Mouse (Mus musculus) limb, embryonic 12.5 days (tissue): Measurements from ENCODE around the gene Lrpprc. TPM values are rescaled to one million over a fixed set of nuclear protein-coding genes. Genes with fewer than 3 reads are reported as not detected.
A peak's percentile ranks its signal among the peaks of the same experiment; 100 is the strongest.

Experiments
- ATAC-seq: fragments of 200-750 bp; cut with Nextera tagmentation; 2 replicates; pipeline ENCODE4 v1.8.0; 2017; ENCODE audit warnings: low read depth, moderate TSS enrichment; ENCODE audit not compliant: insufficient number of reproducible peaks, insufficient read depth, low FRiP score, low TSS enrichment
- H3K27ac ChIP-seq: fragments of 300-500 bp; sonication (generic); 2 replicates; pipeline ENCODE4 v1.5.1; 2016; ENCODE audit warnings: mild to moderate bottlenecking, moderate library complexity
- H3K27me3 ChIP-seq: fragments of 300-500 bp; sonication (generic); 2 replicates; pipeline ENCODE4 v1.6.1; 2016; ENCODE audit warnings: mild to moderate bottlenecking, moderate library complexity
- H3K36me3 ChIP-seq: fragments of 300-500 bp; sonication (generic); 2 replicates; pipeline ENCODE4 v1.6.1; 2016; ENCODE audit warnings: mild to moderate bottlenecking, moderate library complexity
- H3K4me1 ChIP-seq: fragments of 300-500 bp; sonication (generic); replicated peaks from 2 replicates; pipeline ENCODE4 v1.6.1; 2016
- H3K4me2 ChIP-seq: fragments of 300-500 bp; sonication (generic); 2 replicates; pipeline ENCODE4 v1.6.1; 2016; ENCODE audit warnings: mild to moderate bottlenecking, moderate library complexity
- H3K4me3 ChIP-seq: fragments of 300-500 bp; sonication (generic); replicated peaks from 2 replicates; pipeline ENCODE4 v1.5.1; 2016; ENCODE audit warnings: mild to moderate bottlenecking
- H3K9ac ChIP-seq: fragments of 300-500 bp; sonication (generic); replicated peaks from 2 replicates; pipeline ENCODE4 v1.6.1; 2016; ENCODE audit warnings: mild to moderate bottlenecking, moderate library complexity
- H3K9me3 ChIP-seq: fragments of 300-500 bp; sonication (generic); 2 replicates; pipeline ENCODE4 v1.6.1; 2016; ENCODE audit warnings: mild to moderate bottlenecking, moderate library complexity
- WGBS: fragments of 180-500 bp; shearing (Covaris S2); methylation state at CpG from one replicate; pipeline ENCODE4 v1.1.7; 2016; 5-methylcytosine and 5-hydroxymethylcytosine counted together
- polyA plus RNA-seq: library from polyadenylated mRNA; unstranded; fragments of >200 nt; fragmentation: Nextera tagmentation; extraction: Ambion mirVana; gene quantifications from 2 replicates; pipeline ENCODE4 v1.2.1, GENCODE M21; 2016

Lrpprc gene
- polyA plus RNA-seq, 1 experiment from 2014 or later = 59.1 TPM

GRCm38 (mm10) chr17:84790043-84790442, 546 bp downstream of the Lrpprc start:
- peak; percentile 18 for ATAC-seq
- peaks cover 23% of the 10 kb centered on the region for H3K4me1 ChIP-seq
- no peaks in the 10 kb centered on the region for H3K27me3 ChIP-seq
- no peak overlapping the region for H3K27ac ChIP-seq
- H3K9me3 ChIP-seq = no peaks in the 10 kb centered on the region
- H3K36me3 ChIP-seq = 0 out of 2 replicates have a peak, but pooled peaks cover 13% of the 10 kb centered on the region
- peak overlapping the region; percentile 100 for H3K4me3 ChIP-seq
- H3K9ac ChIP-seq = peak overlapping the region; percentile 93
- under 1% methylated on average over 21 of the region's 22 CpGs for WGBS
- H3K4me2 ChIP-seq = peak overlapping the region; percentile 95

GRCm38 (mm10) chr17:84788376-84789125, 2.0 kb downstream of the Lrpprc start:
- Histone ChIP-seq H3K4me3 (no peak overlapping the region; the same call in 1 of the 2 replicates), H3K9ac (no peak overlapping the region), H3K4me2 (peak overlapping the region; percentile 95), H3K9me3 (no peaks in the 10 kb centered on the region), H3K27me3 (no peaks in the 10 kb centered on the region), H3K4me1 (peaks cover 23% of the 10 kb centered on the region), H3K36me3 (0 out of 2 replicates have a peak, but pooled peaks cover 13% of the 10 kb centered on the region), H3K27ac (no peak overlapping the region)
- no peak for ATAC-seq
- 92% methylated on average over 20 of the region's 20 CpGs for WGBS

- Histone ChIP-seq H3K36me3 (0 out of 2 replicates have a peak, but pooled peaks cover 20% of the 10 kb centered on the region), H3K4me1 (peaks cover 23% of the 10 kb centered on the region), H3K9ac (no peak overlapping the region), H3K4me2 (no peak overlapping the region), H3K9me3 (no peaks in the 10 kb centered on the region), H3K4me3 (no peak overlapping the region), H3K27me3 (no peaks in the 10 kb centered on the region), H3K27ac (no peak overlapping the region)
- 86% methylated on average over 11 of the region's 11 CpGs for WGBS
- no peak for ATAC-seq
Measured at GRCm38 (mm10) chr17:84787477-84787876, 3.1 kb downstream of the Lrpprc start.

GRCm38 (mm10) chr17:84786911-84787310, 3.7 kb downstream of the Lrpprc start:
- peaks cover 21% of the 10 kb centered on the region; the same call in 1 of the 2 replicates for H3K36me3 ChIP-seq
- no peak overlapping the region for H3K27ac ChIP-seq
- no peak overlapping the region for H3K9ac ChIP-seq
- no peak overlapping the region for H3K4me3 ChIP-seq
- ATAC-seq = no peak
- H3K4me1 ChIP-seq = peaks cover 22% of the 10 kb centered on the region
- H3K4me2 ChIP-seq = no peak overlapping the region
- H3K27me3 ChIP-seq = no peaks in the 10 kb centered on the region
- no peaks in the 10 kb centered on the region for H3K9me3 ChIP-seq
- WGBS = 90% methylated on average over 8 of the region's 8 CpGs

GRCm38 (mm10) chr17:84785176-84785575, 5.4 kb downstream of the Lrpprc start:
- 81% methylated on average over 5 of the region's 5 CpGs for WGBS
- Histone ChIP-seq H3K36me3 (peaks cover 24% of the 10 kb centered on the region; the same call in 1 of the 2 replicates), H3K27me3 (no peaks in the 10 kb centered on the region), H3K4me1 (peaks cover 14% of the 10 kb centered on the region), H3K4me2 (no peak overlapping the region), H3K4me3 (no peak overlapping the region), H3K9ac (no peak overlapping the region), H3K27ac (no peak overlapping the region), H3K9me3 (no peaks in the 10 kb centered on the region)
- no peak for ATAC-seq

- no peak overlapping the region for H3K4me3 ChIP-seq
- no peaks in the 10 kb centered on the region for H3K4me1 ChIP-seq
- H3K9ac ChIP-seq = no peak overlapping the region
- no peaks in the 10 kb centered on the region for H3K27me3 ChIP-seq
- peaks cover 24% of the 10 kb centered on the region; the same call in 1 of the 2 replicates for H3K36me3 ChIP-seq
- H3K4me2 ChIP-seq = no peak overlapping the region
- no peaks in the 10 kb centered on the region for H3K9me3 ChIP-seq
- WGBS = 94% methylated on average over 5 of the region's 5 CpGs
- ATAC-seq = no peak
- H3K27ac ChIP-seq = no peak overlapping the region
Measured at GRCm38 (mm10) chr17:84783491-84783890, 7.1 kb downstream of the Lrpprc start.

- no peak for ATAC-seq
- Histone ChIP-seq H3K27ac (no peak overlapping the region), H3K4me3 (no peak overlapping the region), H3K36me3 (peaks cover 23% of the 10 kb centered on the region), H3K9ac (no peak overlapping the region), H3K9me3 (no peaks in the 10 kb centered on the region), H3K4me2 (no peak overlapping the region), H3K4me1 (no peaks in the 10 kb centered on the region), H3K27me3 (no peaks in the 10 kb centered on the region)
- WGBS = 93% methylated on average over 6 of the region's 6 CpGs
Measured at GRCm38 (mm10) chr17:84780321-84780720, 10.3 kb downstream of the Lrpprc start.

- 90% methylated on average over 7 of the region's 7 CpGs for WGBS
- H3K4me3 ChIP-seq = no peak overlapping the region
- no peak overlapping the region for H3K4me2 ChIP-seq
- H3K27me3 ChIP-seq = no peaks in the 10 kb centered on the region
- H3K27ac ChIP-seq = no peak overlapping the region
- H3K36me3 ChIP-seq = peaks cover 37% of the 10 kb centered on the region
- no peaks in the 10 kb centered on the region for H3K9me3 ChIP-seq
- no peak for ATAC-seq
- no peak overlapping the region for H3K9ac ChIP-seq
- no peaks in the 10 kb centered on the region for H3K4me1 ChIP-seq
Measured at GRCm38 (mm10) chr17:84778477-84778978, 12.1 kb downstream of the Lrpprc start.

GRCm38 (mm10) chr17:84776362-84777000, 14.1 kb downstream of the Lrpprc start:
- H3K4me3 ChIP-seq = no peak overlapping the region
- H3K36me3 ChIP-seq = peaks cover 36% of the 10 kb centered on the region
- H3K4me2 ChIP-seq = no peak overlapping the region
- no peaks in the 10 kb centered on the region for H3K9me3 ChIP-seq
- no peak for ATAC-seq
- no peaks in the 10 kb centered on the region for H3K27me3 ChIP-seq
- no peaks in the 10 kb centered on the region for H3K4me1 ChIP-seq
- no peak overlapping the region for H3K9ac ChIP-seq
- H3K27ac ChIP-seq = 0 out of 2 replicates have a peak overlapping the region, but pooled peaks have one; percentile 17
- WGBS = 91% methylated on average over 16 of the region's 16 CpGs

- Histone ChIP-seq H3K9me3 (no peaks in the 10 kb centered on the region), H3K4me1 (no peaks in the 10 kb centered on the region), H3K9ac (no peak overlapping the region), H3K4me2 (no peak overlapping the region), H3K4me3 (no peak overlapping the region), H3K27me3 (no peaks in the 10 kb centered on the region), H3K27ac (no peak overlapping the region), H3K36me3 (peaks cover 41% of the 10 kb centered on the region)
- ATAC-seq = no peak
- 93% methylated on average over 10 of the region's 10 CpGs for WGBS
Measured at GRCm38 (mm10) chr17:84775291-84775690, 15.3 kb downstream of the Lrpprc start.

- Histone ChIP-seq H3K36me3 (peaks cover 73% of the 10 kb centered on the region), H3K4me1 (no peaks in the 10 kb centered on the region), H3K27ac (no peak overlapping the region), H3K4me3 (no peak overlapping the region), H3K9ac (no peak overlapping the region), H3K9me3 (no peaks in the 10 kb centered on the region), H3K4me2 (no peak overlapping the region), H3K27me3 (no peaks in the 10 kb centered on the region)
- WGBS = 73% methylated on average over 9 of the region's 9 CpGs
- no peak for ATAC-seq
Measured at GRCm38 (mm10) chr17:84771882-84772281, 18.7 kb downstream of the Lrpprc start.
